Mouse (Mus musculus) frontal cortex, postnatal 36 days (tissue): ENCODE measurements at regions not wholly inside any gene's neighbourhood (a gene's known extent, or its start where the extent isn't known, plus 50 kb on each side); places are given as distances from the start of the nearest gene placed in this dataset.

Source experiments
- DNase-seq, 2 experiments: peaks; one replicate each; pipeline ENCODE4 v3.0.0; 2022; ENCODE audit warnings: low spot score in 2 of 2

GRCm38 (mm10) chrX:99593872-99594487 is 122.9 kb upstream of the Pja1 start:
- DNase-seq = no peak

- no peak for DNase-seq
Measured at GRCm38 (mm10) chrX:99592980-99593379, 121.9 kb upstream of the Pja1 start.

- DNase-seq = no peak
Measured at GRCm38 (mm10) chrX:99587284-99587683, 116.2 kb upstream of the Pja1 start.

GRCm38 (mm10) chrX:99586282-99586681 is 115.2 kb upstream of the Pja1 start:
- no peak for DNase-seq

- no peak for DNase-seq
Measured at GRCm38 (mm10) chrX:99585703-99586102, 114.6 kb upstream of the Pja1 start.

- DNase-seq = no peak
Measured at GRCm38 (mm10) chrX:99582611-99583010, 111.5 kb upstream of the Pja1 start.

GRCm38 (mm10) chrX:99581632-99582466 is 110.8 kb upstream of the Pja1 start:
- no peak for DNase-seq

GRCm38 (mm10) chrX:99579206-99579605 is 108.1 kb upstream of the Pja1 start:
- DNase-seq = no peak

- DNase-seq = no peak
Measured at GRCm38 (mm10) chrX:99578796-99579195, 107.7 kb upstream of the Pja1 start.

GRCm38 (mm10) chrX:99575105-99575504 is 104.0 kb upstream of the Pja1 start:
- DNase-seq = peak; percentile 10 to 34

- DNase-seq = peak in 1 of 2 experiments; percentile 41
Measured at GRCm38 (mm10) chrX:99574441-99575103, 103.5 kb upstream of the Pja1 start.

GRCm38 (mm10) chrX:99570161-99570560 is 99.1 kb upstream of the Pja1 start:
- no peak for DNase-seq

- DNase-seq = no peak
Measured at GRCm38 (mm10) chrX:99568244-99568643, 97.2 kb upstream of the Pja1 start.

- no peak for DNase-seq
Measured at GRCm38 (mm10) chrX:99567367-99568164, 96.5 kb upstream of the Pja1 start.

GRCm38 (mm10) chrX:99561995-99562394 is 90.9 kb upstream of the Pja1 start:
- DNase-seq = peak in 1 of 2 experiments; percentile 26

- DNase-seq = no peak
Measured at GRCm38 (mm10) chrX:99560699-99561098, 89.6 kb upstream of the Pja1 start.

GRCm38 (mm10) chrX:99556876-99557354 is 85.8 kb upstream of the Pja1 start:
- DNase-seq = no peak

- no peak for DNase-seq
Measured at GRCm38 (mm10) chrX:99555976-99556781, 85.1 kb upstream of the Pja1 start.

- no peak for DNase-seq
Measured at GRCm38 (mm10) chrX:99552778-99553177, 81.7 kb upstream of the Pja1 start.

- no peak for DNase-seq
Measured at GRCm38 (mm10) chrX:99550057-99550760, 79.1 kb upstream of the Pja1 start.
